Mouse (Mus musculus) kidney, embryonic 14.5 days (tissue): ENCODE data around the gene Ltc4s. TPM values are rescaled to one million over a fixed set of nuclear protein-coding genes. Genes with fewer than 3 reads are reported as not detected.
A peak's percentile ranks its signal among the peaks of the same experiment; 100 is the strongest.

Experiments
- ATAC-seq: fragments of 200-750 bp; cut with Nextera tagmentation; 2 replicates; pipeline ENCODE4 v1.8.0; 2017; ENCODE audit warnings: moderate number of reproducible peaks, mild to moderate bottlenecking, moderate TSS enrichment, moderate library complexity; ENCODE audit not compliant: low FRiP score, low TSS enrichment
- H3K27ac ChIP-seq: fragments of 300-500 bp; sonication (generic); 2 replicates; pipeline ENCODE4 v1.5.1; 2014; ENCODE audit warnings: low read depth, mild to moderate bottlenecking, low read length, moderate library complexity, mixed read lengths
- H3K27me3 ChIP-seq: fragments of 300-500 bp; sonication (generic); 2 replicates; pipeline ENCODE4 v1.6.1; 2014; ENCODE audit warnings: mild to moderate bottlenecking, low read length; ENCODE audit not compliant: control insufficient read depth, insufficient read depth
- H3K36me3 ChIP-seq: fragments of 300-500 bp; sonication (generic); 2 replicates; pipeline ENCODE4 v1.6.1; 2014; ENCODE audit warnings: low read length, mixed read lengths; ENCODE audit not compliant: control insufficient read depth, insufficient read depth
- H3K4me1 ChIP-seq: fragments of 300-500 bp; sonication (generic); 2 replicates; pipeline ENCODE4 v1.6.1; 2014; ENCODE audit warnings: low read length, mixed read lengths; ENCODE audit not compliant: control insufficient read depth, insufficient read depth
- H3K4me2 ChIP-seq: fragments of 300-500 bp; sonication (generic); replicated peaks from 2 replicates; pipeline ENCODE4 v1.6.1; 2014; ENCODE audit warnings: low read depth, mild to moderate bottlenecking, low read length
- H3K4me3 ChIP-seq: fragments of 300-500 bp; sonication (generic); 2 replicates; pipeline ENCODE4 v1.5.1; 2014; ENCODE audit warnings: mild to moderate bottlenecking, low read length
- H3K9ac ChIP-seq: fragments of 300-500 bp; sonication (generic); 2 replicates; pipeline ENCODE4 v1.6.1; 2014; ENCODE audit warnings: low read depth, mild to moderate bottlenecking, low read length, moderate library complexity
- H3K9me3 ChIP-seq: fragments of 300-500 bp; sonication (generic); 2 replicates; pipeline ENCODE4 v1.6.1; 2016; ENCODE audit warnings: low read length; ENCODE audit not compliant: control insufficient read depth
- WGBS: fragments of 180-500 bp; shearing (Covaris S2); extraction: QIAGEN DNeasy Blood & Tissue Kit; methylation state at CpG from one replicate; pipeline ENCODE4 v1.1.7; 2014; 5-methylcytosine and 5-hydroxymethylcytosine counted together
- polyA plus RNA-seq: library from polyadenylated mRNA; unstranded; fragments of >200 nt; fragmentation: Nextera tagmentation; extraction: Ambion mirVana; gene quantifications from 2 replicates; pipeline ENCODE4 v1.2.1, GENCODE M21; 2014

Gene Ltc4s
- polyA plus RNA-seq, 1 experiment from 2014 or later = 1.9 TPM

DNA sequence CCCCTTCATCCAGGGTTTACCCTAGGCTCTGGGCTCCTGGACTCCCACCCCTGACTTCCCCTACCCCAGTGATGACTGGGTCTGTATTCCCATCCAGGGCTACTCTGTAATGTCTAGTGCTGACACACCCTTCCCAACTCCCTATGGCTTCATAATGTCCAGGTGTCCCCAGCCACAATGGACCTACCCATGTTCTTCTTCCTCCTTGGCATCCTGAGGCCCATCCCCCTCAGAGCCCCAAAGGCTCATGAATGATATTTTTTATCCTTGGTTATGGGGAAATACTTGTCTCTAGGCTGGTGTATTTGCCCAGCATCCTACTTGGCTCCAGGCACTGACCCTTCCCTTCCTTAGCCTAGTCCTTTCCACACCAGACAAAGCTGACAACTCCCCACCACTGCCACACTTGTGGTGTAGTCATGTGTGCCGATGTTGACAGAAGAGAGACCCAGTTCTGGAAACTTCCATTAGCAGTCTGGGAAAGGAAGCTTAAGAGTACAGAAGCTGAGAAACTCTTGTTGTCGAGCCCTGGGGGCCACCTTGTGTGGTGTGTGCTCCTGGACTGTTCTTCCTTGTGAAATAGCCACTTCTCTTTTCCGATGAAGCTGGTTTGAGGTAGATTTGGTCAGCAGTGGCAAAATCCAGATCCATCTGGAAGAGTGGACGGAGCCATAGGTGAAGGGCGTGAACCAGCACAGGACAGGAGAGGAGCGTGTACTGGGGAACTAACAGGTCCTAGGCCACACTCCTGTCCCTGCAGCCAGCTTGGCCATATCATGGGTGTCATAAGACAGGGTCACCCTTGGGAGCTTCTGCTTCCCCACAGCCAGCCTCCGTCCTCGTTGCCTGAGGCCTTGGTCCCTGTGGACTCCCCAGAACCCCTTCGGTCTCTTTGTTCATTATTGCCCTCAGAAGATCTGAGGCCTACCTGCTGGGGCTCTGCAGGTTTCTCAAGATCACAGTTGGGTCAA is 690 bp upstream of the Ltc4s start:
- ATAC-seq = no peak

DNA sequence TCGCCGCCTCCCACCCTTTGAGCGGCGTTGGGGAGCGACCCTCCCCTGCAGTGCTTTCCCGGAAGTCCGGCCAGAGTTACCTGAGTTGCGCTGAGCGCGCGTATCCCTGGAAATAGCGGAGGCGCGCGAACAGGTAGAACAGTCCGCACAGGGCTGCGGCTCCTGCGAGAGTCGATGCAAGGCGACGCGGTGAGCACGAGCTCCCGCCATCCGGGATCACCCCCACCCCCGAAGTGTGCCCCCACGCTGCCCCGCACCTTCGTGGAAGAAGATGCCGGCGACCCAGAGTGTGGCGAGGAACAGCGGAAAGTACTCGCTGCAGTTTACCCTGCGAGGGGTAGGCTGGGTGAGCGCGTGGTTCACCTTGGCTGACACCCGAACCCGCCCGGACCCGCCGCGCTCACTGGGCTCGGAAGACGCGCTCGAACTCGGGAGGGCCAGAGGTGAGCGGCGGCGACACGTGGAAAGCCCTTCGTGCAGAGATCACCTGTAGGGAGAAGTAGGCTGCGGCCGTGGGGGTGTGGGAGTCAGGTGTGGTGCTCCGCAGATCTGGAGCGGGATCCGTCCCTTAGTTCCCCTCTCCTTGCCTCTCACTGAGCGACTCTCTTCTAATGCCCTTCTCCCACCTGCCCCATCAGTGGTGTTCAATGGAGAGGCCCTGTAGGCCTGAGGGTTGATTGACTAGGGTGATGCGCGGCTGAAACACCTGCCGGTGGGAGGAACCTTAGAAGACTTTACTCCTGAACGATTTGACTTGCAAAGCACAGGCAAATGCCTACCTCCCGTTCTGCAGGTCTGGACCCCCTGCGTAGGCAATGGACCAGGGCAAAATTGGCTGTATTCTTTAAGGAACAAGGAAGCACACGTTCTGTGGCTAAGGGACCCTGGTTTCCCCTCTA is 1.2 kb downstream of the Ltc4s start:
- whole genome bisulfite sequencing = under 1% methylated on average over 66 of the region's 66 CpGs
- Histone ChIP-seq H3K4me3 (peak overlapping the region; percentile 56), H3K4me1 (0 out of 2 replicates have a peak, but pooled peaks cover 7% of the 10 kb centered on the region), H3K36me3 (peaks cover 30% of the 10 kb centered on the region), H3K27ac (no peak overlapping the region), H3K9ac (peak overlapping the region; percentile 56), H3K4me2 (peak overlapping the region; percentile 98), H3K9me3 (no peaks in the 10 kb centered on the region), H3K27me3 (peaks cover 15% of the 10 kb centered on the region; the same call in 1 of the 2 replicates)
- peak; percentile 40; the same call in 1 of the 2 replicates for ATAC-seq

More for the DNA sequence above, 690 bp upstream of the Ltc4s start:
- H3K4me2 ChIP-seq = no peak overlapping the region
- H3K4me3 ChIP-seq = no peak overlapping the region; the same call in 1 of the 2 replicates
- 0 out of 2 replicates have a peak, but pooled peaks cover 7% of the 10 kb centered on the region for H3K4me1 ChIP-seq
- no peaks in the 10 kb centered on the region for H3K9me3 ChIP-seq
- H3K27me3 ChIP-seq = peaks cover 15% of the 10 kb centered on the region; the same call in 1 of the 2 replicates
- peaks cover 10% of the 10 kb centered on the region for H3K36me3 ChIP-seq
- WGBS = 92% methylated on average over 9 of the region's 9 CpGs
- H3K27ac ChIP-seq = no peak overlapping the region
- no peak overlapping the region for H3K9ac ChIP-seq

DNA sequence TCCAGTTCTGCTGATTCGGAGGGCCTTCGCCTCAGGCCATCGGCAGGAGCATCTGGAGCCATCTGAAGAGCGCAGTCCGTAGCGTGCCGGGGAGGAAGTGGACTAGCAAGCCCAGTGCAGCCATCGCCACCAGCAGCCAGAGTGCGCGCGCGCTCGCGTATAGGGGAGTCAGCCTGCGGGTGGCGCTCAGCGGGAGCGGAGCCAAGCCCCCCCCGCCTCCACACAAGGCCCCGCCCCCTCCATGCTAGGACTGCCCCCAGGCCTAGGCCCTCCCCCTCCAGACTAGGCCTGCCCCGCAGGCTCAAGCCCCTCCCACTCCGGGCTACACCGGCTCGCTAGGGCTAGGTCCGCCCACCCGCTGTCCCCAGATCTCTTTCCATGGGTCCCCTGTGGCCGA is 1.9 kb downstream of the Ltc4s start:
- H3K27ac ChIP-seq = no peak overlapping the region
- peak; percentile 93 for ATAC-seq

DNA sequence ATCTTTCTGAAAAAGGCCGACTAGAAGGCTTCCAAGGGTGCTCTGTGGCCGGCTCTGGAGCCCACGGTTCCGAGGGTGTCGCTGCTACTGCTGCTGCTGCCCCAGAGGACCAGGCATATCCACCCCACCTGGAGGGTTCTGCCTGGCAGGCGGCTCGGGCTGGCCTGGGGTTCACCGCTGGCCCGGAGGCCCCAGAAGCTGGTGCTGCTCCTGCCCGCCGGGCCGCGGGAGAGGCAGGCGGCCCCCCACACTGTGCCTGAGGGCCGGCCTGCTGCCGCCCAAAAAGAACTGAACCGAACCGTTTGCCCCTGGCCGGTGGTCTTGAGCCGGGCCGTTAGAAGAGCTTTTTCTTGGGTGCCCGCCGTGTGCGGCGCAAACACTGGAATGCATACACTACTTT is 3.8 kb downstream of the Ltc4s start:
- Histone ChIP-seq H3K36me3 (peaks cover 37% of the 10 kb centered on the region), H3K27me3 (peaks cover 15% of the 10 kb centered on the region; the same call in 1 of the 2 replicates), H3K4me3 (no peak overlapping the region), H3K4me2 (no peak overlapping the region), H3K4me1 (0 out of 2 replicates have a peak, but pooled peaks cover 7% of the 10 kb centered on the region), H3K9ac (no peak overlapping the region), H3K27ac (no peak overlapping the region), H3K9me3 (no peaks in the 10 kb centered on the region)
- 96% methylated on average over 25 of the region's 25 CpGs for WGBS
- no peak for ATAC-seq

More for the DNA sequence above, 1.9 kb downstream of the Ltc4s start:
- H3K4me3 ChIP-seq = peak overlapping the region; percentile 56
- peak overlapping the region; percentile 98 for H3K4me2 ChIP-seq
- peak overlapping the region; percentile 56 for H3K9ac ChIP-seq
- H3K9me3 ChIP-seq = no peaks in the 10 kb centered on the region
- peaks cover 36% of the 10 kb centered on the region for H3K36me3 ChIP-seq
- H3K27me3 ChIP-seq = peaks cover 15% of the 10 kb centered on the region; the same call in 1 of the 2 replicates
- H3K4me1 ChIP-seq = 0 out of 2 replicates have a peak, but pooled peaks cover 7% of the 10 kb centered on the region
- WGBS = under 1% methylated on average over 25 of the region's 27 CpGs

DNA sequence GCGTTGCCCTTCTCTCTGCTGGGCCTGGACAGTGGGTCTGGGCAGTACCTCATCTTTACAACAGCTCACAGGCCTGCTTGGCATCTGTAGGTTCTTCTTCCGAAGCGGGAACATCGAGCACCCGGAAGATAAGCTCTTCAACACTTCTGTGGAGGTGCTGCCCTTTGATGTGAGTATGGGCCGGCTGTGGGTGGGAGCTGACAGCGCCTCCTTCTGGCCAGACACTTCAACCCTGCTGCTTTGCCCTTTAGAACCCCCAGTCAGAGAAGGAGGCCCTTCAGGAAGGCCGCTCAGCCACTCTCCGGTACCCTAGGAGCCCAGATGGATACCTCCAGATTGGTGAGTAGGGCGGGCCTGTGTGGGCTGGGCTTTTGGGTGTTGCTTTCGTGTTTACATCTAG is 4.4 kb downstream of the Ltc4s start:
- no peaks in the 10 kb centered on the region for H3K9me3 ChIP-seq
- peaks cover 13% of the 10 kb centered on the region; the same call in 1 of the 2 replicates for H3K27me3 ChIP-seq
- no peak overlapping the region for H3K4me2 ChIP-seq
- peaks cover 37% of the 10 kb centered on the region for H3K36me3 ChIP-seq
- H3K4me1 ChIP-seq = peaks cover 12% of the 10 kb centered on the region
- no peak overlapping the region for H3K9ac ChIP-seq
- WGBS = 85% methylated on average over 11 of the region's 11 CpGs
- no peak overlapping the region for H3K27ac ChIP-seq
- no peak for ATAC-seq
- H3K4me3 ChIP-seq = no peak overlapping the region

DNA sequence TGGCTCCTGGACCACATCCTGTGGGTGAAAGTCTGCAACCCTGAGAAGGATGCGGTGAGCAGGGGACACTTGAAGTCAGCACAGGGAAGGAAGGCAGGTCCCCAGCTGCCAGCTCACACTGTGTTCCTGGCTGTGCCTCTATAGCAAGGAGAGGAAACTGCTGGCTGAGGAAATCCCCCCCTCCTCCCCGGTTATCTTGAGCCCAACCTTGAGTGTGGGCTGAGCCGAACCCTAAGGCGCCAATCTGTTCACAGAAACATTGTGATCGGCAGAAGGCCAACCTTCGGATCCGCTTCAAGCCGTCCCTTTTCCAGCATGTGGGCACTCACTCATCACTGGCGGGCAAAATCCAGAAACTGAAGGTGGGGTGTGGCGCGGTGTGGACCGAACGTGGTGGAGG is 5.4 kb downstream of the Ltc4s start:
- no peak overlapping the region for H3K9ac ChIP-seq
- 0 out of 2 replicates have a peak, but pooled peaks cover 7% of the 10 kb centered on the region for H3K27me3 ChIP-seq
- ATAC-seq = no peak
- no peak overlapping the region for H3K27ac ChIP-seq
- peaks cover 37% of the 10 kb centered on the region for H3K36me3 ChIP-seq
- peaks cover 21% of the 10 kb centered on the region for H3K4me1 ChIP-seq
- no peak overlapping the region for H3K4me3 ChIP-seq
- 92% methylated on average over 13 of the region's 13 CpGs for WGBS
- no peak overlapping the region for H3K4me2 ChIP-seq
- no peaks in the 10 kb centered on the region for H3K9me3 ChIP-seq

DNA sequence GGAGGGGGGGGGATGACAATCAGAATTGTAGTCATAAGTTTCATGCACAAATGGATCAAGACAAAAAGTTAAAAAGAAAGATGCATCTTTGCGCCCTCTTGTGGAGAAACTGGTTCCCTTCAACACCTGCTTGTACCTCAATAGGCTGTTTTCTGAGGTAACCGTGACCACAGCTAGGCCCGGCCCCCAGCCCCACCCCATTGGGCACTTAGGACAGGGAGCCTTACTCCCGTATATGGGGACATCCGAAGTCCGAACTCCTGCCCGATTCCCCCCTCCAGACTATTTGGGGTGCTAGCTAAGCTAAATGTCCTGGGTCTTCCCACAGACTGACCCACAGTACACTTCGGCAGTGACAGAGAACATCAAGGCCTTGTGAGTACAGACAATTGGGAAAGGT is 7.0 kb downstream of the Ltc4s start:
- no peaks in the 10 kb centered on the region for H3K9me3 ChIP-seq
- no peak overlapping the region for H3K9ac ChIP-seq
- no peak overlapping the region for H3K27ac ChIP-seq
- H3K36me3 ChIP-seq = peaks cover 37% of the 10 kb centered on the region
- no peak overlapping the region for H3K4me3 ChIP-seq
- no peak for ATAC-seq
- peak overlapping the region; percentile 45 for H3K4me2 ChIP-seq
- 23% methylated on average over 8 of the region's 8 CpGs for WGBS
- H3K27me3 ChIP-seq = no peaks in the 10 kb centered on the region
- H3K4me1 ChIP-seq = peaks cover 37% of the 10 kb centered on the region

DNA sequence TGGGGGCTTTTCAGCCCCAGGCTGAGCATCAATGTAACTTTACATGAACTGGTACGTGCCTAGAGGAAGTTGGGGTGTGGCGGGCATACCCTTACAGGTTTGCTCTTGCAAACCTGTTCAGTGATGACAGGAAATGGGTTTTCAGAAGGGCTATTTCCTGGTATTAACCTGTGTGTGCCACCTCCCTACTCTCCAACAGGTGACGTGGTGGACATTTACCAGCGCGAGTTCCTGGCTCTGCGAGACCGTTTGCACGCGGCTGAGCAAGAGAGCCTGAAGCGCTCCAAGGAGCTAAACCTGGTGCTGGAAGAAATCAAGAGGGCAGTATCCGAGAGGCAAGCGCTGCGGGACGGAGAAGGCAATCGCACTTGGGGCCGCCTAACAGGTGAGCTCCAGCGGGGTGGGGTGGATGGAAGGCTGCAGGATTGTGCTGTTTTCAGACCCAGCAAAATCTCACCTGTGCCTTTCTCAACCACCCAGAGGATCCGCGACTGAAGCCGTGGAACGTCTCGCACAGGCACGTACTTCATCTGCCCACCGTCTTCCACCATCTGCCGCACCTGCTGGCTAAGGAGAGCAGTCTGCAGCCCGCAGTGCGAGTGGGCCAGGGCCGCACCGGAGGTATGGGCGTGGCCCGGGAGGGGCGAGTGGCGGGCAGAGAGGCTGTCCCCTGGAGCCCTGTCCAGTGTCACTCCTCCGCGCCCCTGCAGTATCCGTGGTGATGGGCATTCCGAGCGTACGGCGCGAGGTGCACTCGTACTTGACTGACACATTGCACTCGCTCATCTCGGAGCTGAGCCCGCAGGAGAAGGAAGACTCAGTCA is 7.7 kb downstream of the Ltc4s start:
- peak overlapping the region; percentile 45 for H3K4me2 ChIP-seq
- peaks cover 37% of the 10 kb centered on the region for H3K36me3 ChIP-seq
- H3K9me3 ChIP-seq = no peaks in the 10 kb centered on the region
- H3K27me3 ChIP-seq = no peaks in the 10 kb centered on the region
- H3K27ac ChIP-seq = no peak overlapping the region
- WGBS = 25% methylated on average over 44 of the region's 45 CpGs
- 0 out of 2 replicates have a peak, but pooled peaks have one; percentile 36 for ATAC-seq
- H3K4me1 ChIP-seq = peaks cover 37% of the 10 kb centered on the region
- no peak overlapping the region; the same call in 1 of the 2 replicates for H3K9ac ChIP-seq
- H3K4me3 ChIP-seq = peak overlapping the region; percentile 13; the same call in 1 of the 2 replicates
